Mouse (Mus musculus) stomach, postnatal 0 days (tissue): Measurements from ENCODE around the gene Sp100. TPM values are rescaled to one million over a fixed set of nuclear protein-coding genes. Genes with fewer than 3 reads are reported as not detected.

Source experiments
- ATAC-seq: fragments of 200-750 bp; cut with Nextera tagmentation; 2 replicates; pipeline ENCODE4 v1.8.0; 2017; ENCODE audit not compliant: low FRiP score, low TSS enrichment
- DNase-seq: peaks from one replicate; pipeline ENCODE4 v3.0.0-alpha.2; 2016; ENCODE audit warnings: low spot score
- H3K27ac ChIP-seq: fragments of 300-500 bp; sonication (generic); replicated peaks from 2 replicates; pipeline ENCODE4 v1.5.1; 2014; ENCODE audit warnings: mild to moderate bottlenecking, control low read depth
- H3K27me3 ChIP-seq: fragments of 300-500 bp; sonication (generic); 2 replicates; pipeline ENCODE4 v1.6.1; 2014; ENCODE audit warnings: low read length; ENCODE audit not compliant: control insufficient read depth, insufficient read depth
- H3K36me3 ChIP-seq: fragments of 300-500 bp; sonication (generic); 2 replicates; pipeline ENCODE4 v1.6.1; 2014; ENCODE audit warnings: low read length, mixed read lengths; ENCODE audit not compliant: control insufficient read depth, insufficient read depth
- H3K4me1 ChIP-seq: fragments of 300-500 bp; sonication (generic); replicated peaks from 2 replicates; pipeline ENCODE4 v1.6.1; 2014; ENCODE audit warnings: antibody characterized with exemption; ENCODE audit not compliant: control insufficient read depth, insufficient read depth
- H3K4me2 ChIP-seq: fragments of 300-500 bp; sonication (generic); replicated peaks from 2 replicates; pipeline ENCODE4 v1.6.1; 2014; ENCODE audit warnings: low read depth, mild to moderate bottlenecking, control low read depth, moderate library complexity
- H3K4me3 ChIP-seq: fragments of 300-500 bp; sonication (generic); 2 replicates; pipeline ENCODE4 v1.5.1; 2014; ENCODE audit warnings: low read depth, low read length, control low read depth
- H3K9ac ChIP-seq: fragments of 300-500 bp; sonication (generic); 2 replicates; pipeline ENCODE4 v1.6.1; 2014; ENCODE audit warnings: mild to moderate bottlenecking, low read length, control low read depth, mixed read lengths
- H3K9me3 ChIP-seq: fragments of 300-500 bp; sonication (generic); 2 replicates; pipeline ENCODE4 v1.6.1; 2016; ENCODE audit warnings: low read length; ENCODE audit not compliant: control insufficient read depth
- CTCF ChIP-seq: IDR thresholded peaks from 2 replicates; pipeline ENCODE4 v1.5.1; 2016; ENCODE audit warnings: antibody characterized with exemption, low read depth, mild to moderate bottlenecking, moderate library complexity
- EP300 ChIP-seq: optimal IDR thresholded peaks from 2 replicates; pipeline ENCODE3; 2016; ENCODE audit warnings: antibody characterized with exemption
- WGBS: fragments of 180-500 bp; shearing (Covaris S2); extraction: QIAGEN DNeasy Blood & Tissue Kit; methylation state at CpG from one replicate; pipeline ENCODE4 v1.1.7; 2014; 5-methylcytosine and 5-hydroxymethylcytosine counted together
- polyA plus RNA-seq: library from polyadenylated mRNA; unstranded; fragments of >200 nt; fragmentation: Nextera tagmentation; extraction: Ambion mirVana; gene quantifications from 2 replicates; pipeline ENCODE4 v1.2.1, GENCODE M21; 2015

The Sp100 gene
- polyA plus RNA-seq, 1 experiment from 2014 or later, result 3.0 TPM

GRCm38 (mm10) chr1:85697721-85698493 lies 48.1 kb downstream of the Sp100 start:
- Histone ChIP-seq H3K9ac (no peak overlapping the region), H3K27me3 (no peaks in the 10 kb centered on the region), H3K4me3 (no peak overlapping the region), H3K4me2 (no peak overlapping the region), H3K4me1 (no peaks in the 10 kb centered on the region), H3K27ac (no peak overlapping the region), H3K36me3 (no peaks in the 10 kb centered on the region), H3K9me3 (no peaks in the 10 kb centered on the region)
- DNase-seq, result no peak
- WGBS, result 67% methylated on average over 4 of the region's 4 CpGs
- no peak for ATAC-seq
- TF ChIP-seq EP300 (no peak), CTCF (no peak)

- Histone ChIP-seq H3K4me1 (no peaks in the 10 kb centered on the region), H3K4me3 (no peak overlapping the region), H3K9me3 (no peaks in the 10 kb centered on the region), H3K27ac (no peak overlapping the region), H3K9ac (no peak overlapping the region), H3K4me2 (no peak overlapping the region), H3K27me3 (no peaks in the 10 kb centered on the region), H3K36me3 (no peaks in the 10 kb centered on the region)
- ATAC-seq (no peak), DNase-seq (no peak)
- TF ChIP-seq EP300, result no peak
- TF ChIP-seq CTCF, result no peak
- 59% methylated on average over 4 of the region's 4 CpGs for WGBS
These were observed 52.7 kb downstream of the Sp100 start for GRCm38 (mm10) chr1:85702531-85702930.

GRCm38 (mm10) chr1:85703245-85704186 lies 53.7 kb downstream of the Sp100 start:
- no peaks in the 10 kb centered on the region for H3K27me3 ChIP-seq
- TF ChIP-seq EP300 (no peak), CTCF (no peak)
- H3K4me2 ChIP-seq, result peak overlapping the region; percentile 47
- peak overlapping the region; percentile 25; the same call in 1 of the 2 replicates for H3K27ac ChIP-seq
- ATAC-seq (peak; percentile 95), DNase-seq (peak; percentile 77)
- no peaks in the 10 kb centered on the region for H3K4me1 ChIP-seq
- H3K9ac ChIP-seq, result no peak overlapping the region; the same call in 1 of the 2 replicates
- no peaks in the 10 kb centered on the region for H3K36me3 ChIP-seq
- 14% methylated on average over 22 of the region's 22 CpGs for WGBS
- H3K9me3 ChIP-seq, result no peaks in the 10 kb centered on the region
- H3K4me3 ChIP-seq, result peak overlapping the region; percentile 16; the same call in 1 of the 2 replicates

GRCm38 (mm10) chr1:85705552-85705951 lies 55.8 kb downstream of the Sp100 start:
- DNase-seq (no peak), ATAC-seq (no peak)
- H3K27me3 ChIP-seq, result no peaks in the 10 kb centered on the region
- H3K27ac ChIP-seq, result no peak overlapping the region
- WGBS, result 96% methylated on average over 1 of the region's 1 CpGs
- H3K4me1 ChIP-seq, result no peaks in the 10 kb centered on the region
- H3K9ac ChIP-seq, result no peak overlapping the region
- TF ChIP-seq EP300 (no peak), CTCF (no peak)
- no peaks in the 10 kb centered on the region for H3K36me3 ChIP-seq
- no peak overlapping the region for H3K4me3 ChIP-seq
- no peaks in the 10 kb centered on the region for H3K9me3 ChIP-seq
- H3K4me2 ChIP-seq, result no peak overlapping the region

GRCm38 (mm10) chr1:85706754-85707153 lies 57.0 kb downstream of the Sp100 start:
- no peak overlapping the region for H3K27ac ChIP-seq
- ATAC-seq (no peak), DNase-seq (no peak)
- no peak overlapping the region for H3K9ac ChIP-seq
- H3K4me1 ChIP-seq, result no peaks in the 10 kb centered on the region
- no peaks in the 10 kb centered on the region for H3K27me3 ChIP-seq
- TF ChIP-seq CTCF, result no peak
- TF ChIP-seq EP300, result no peak
- no peak overlapping the region for H3K4me2 ChIP-seq
- no peaks in the 10 kb centered on the region for H3K36me3 ChIP-seq
- 90% methylated on average over 2 of the region's 2 CpGs for WGBS
- H3K4me3 ChIP-seq, result no peak overlapping the region
- H3K9me3 ChIP-seq, result no peaks in the 10 kb centered on the region

- Histone ChIP-seq H3K36me3 (no peaks in the 10 kb centered on the region), H3K4me2 (no peak overlapping the region), H3K4me3 (no peak overlapping the region), H3K4me1 (no peaks in the 10 kb centered on the region), H3K27me3 (no peaks in the 10 kb centered on the region), H3K27ac (no peak overlapping the region), H3K9ac (no peak overlapping the region), H3K9me3 (no peaks in the 10 kb centered on the region)
- TF ChIP-seq CTCF, result no peak
- no peak for TF ChIP-seq EP300
- ATAC-seq (no peak), DNase-seq (no peak)
These were observed 64.7 kb downstream of the Sp100 start for GRCm38 (mm10) chr1:85714501-85714900.
